Mouse (Mus musculus) intestine, postnatal 0 days (tissue): Measurements from ENCODE around the gene Tigd4. TPM values are rescaled to one million over a fixed set of nuclear protein-coding genes. Genes with fewer than 3 reads are reported as not detected.

Source experiments
- ATAC-seq: fragments of 200-750 bp; cut with Nextera tagmentation; 2 replicates; pipeline ENCODE4 v1.8.0; 2017; ENCODE audit warnings: mild to moderate bottlenecking, moderate TSS enrichment, moderate library complexity
- H3K27ac ChIP-seq: fragments of 300-500 bp; sonication (generic); 2 replicates; pipeline ENCODE4 v1.5.1; 2014; ENCODE audit warnings: mild to moderate bottlenecking, low read depth, low read length, moderate library complexity
- H3K27me3 ChIP-seq: fragments of 300-500 bp; sonication (generic); replicated peaks from 2 replicates; pipeline ENCODE4 v1.6.1; 2014; ENCODE audit warnings: low read length, mixed read lengths; ENCODE audit not compliant: control insufficient read depth, insufficient read depth
- H3K36me3 ChIP-seq: fragments of 300-500 bp; sonication (generic); 2 replicates; pipeline ENCODE4 v1.6.1; 2014; ENCODE audit warnings: mild to moderate bottlenecking, moderate library complexity; ENCODE audit not compliant: control insufficient read depth, insufficient read depth
- H3K4me1 ChIP-seq: fragments of 300-500 bp; sonication (generic); replicated peaks from 2 replicates; pipeline ENCODE4 v1.6.1; 2014; ENCODE audit warnings: antibody characterized with exemption, low read length, mixed read lengths; ENCODE audit not compliant: control insufficient read depth, insufficient read depth
- H3K4me2 ChIP-seq: fragments of 300-500 bp; sonication (generic); replicated peaks from 2 replicates; pipeline ENCODE4 v1.6.1; 2014; ENCODE audit warnings: low read depth, mild to moderate bottlenecking, moderate library complexity
- H3K4me3 ChIP-seq: fragments of 300-500 bp; sonication (generic); 2 replicates; pipeline ENCODE4 v1.5.1; 2014; ENCODE audit warnings: low read depth, low read length
- H3K9ac ChIP-seq: fragments of 300-500 bp; sonication (generic); 2 replicates; pipeline ENCODE4 v1.6.1; 2014; ENCODE audit warnings: mild to moderate bottlenecking, low read depth, low read length
- H3K9me3 ChIP-seq: fragments of 300-500 bp; sonication (generic); 2 replicates; pipeline ENCODE4 v1.6.1; 2016; ENCODE audit warnings: mixed run types; ENCODE audit not compliant: control insufficient read depth
- CTCF ChIP-seq: sonication (generic); IDR thresholded peaks from 2 replicates; pipeline ENCODE4 v1.5.1; 2016; ENCODE audit warnings: low read depth, mild to moderate bottlenecking, control low read depth, antibody characterized with exemption, moderate library complexity
- WGBS: fragments of 180-500 bp; shearing (Covaris S2); extraction: QIAGEN DNeasy Blood & Tissue Kit; methylation state at CpG from one replicate; pipeline ENCODE4 v1.1.7; 2014; 5-methylcytosine and 5-hydroxymethylcytosine counted together
- polyA plus RNA-seq: library from polyadenylated mRNA; unstranded; fragments of >200 nt; fragmentation: Nextera tagmentation; extraction: Ambion mirVana; gene quantifications from 2 replicates; pipeline ENCODE4 v1.2.1, GENCODE M21; 2015

Tigd4 gene
- polyA plus RNA-seq, 1 experiment from 2014 or later: not detected

- no peak for TF ChIP-seq CTCF
- H3K27ac ChIP-seq: no peak overlapping the region
- whole genome bisulfite sequencing: 89% methylated on average over 7 of the region's 7 CpGs
- no peaks in the 10 kb centered on the region for H3K36me3 ChIP-seq
- H3K4me3 ChIP-seq: no peak overlapping the region
- no peaks in the 10 kb centered on the region for H3K27me3 ChIP-seq
- H3K4me1 ChIP-seq: no peaks in the 10 kb centered on the region
- H3K9me3 ChIP-seq: no peaks in the 10 kb centered on the region
- no peak overlapping the region for H3K4me2 ChIP-seq
- H3K9ac ChIP-seq: no peak overlapping the region
- no peak for ATAC-seq
These were observed 25.7 kb downstream of the Tigd4 start for GRCm38 (mm10) chr3:84619056-84619455.

DNA sequence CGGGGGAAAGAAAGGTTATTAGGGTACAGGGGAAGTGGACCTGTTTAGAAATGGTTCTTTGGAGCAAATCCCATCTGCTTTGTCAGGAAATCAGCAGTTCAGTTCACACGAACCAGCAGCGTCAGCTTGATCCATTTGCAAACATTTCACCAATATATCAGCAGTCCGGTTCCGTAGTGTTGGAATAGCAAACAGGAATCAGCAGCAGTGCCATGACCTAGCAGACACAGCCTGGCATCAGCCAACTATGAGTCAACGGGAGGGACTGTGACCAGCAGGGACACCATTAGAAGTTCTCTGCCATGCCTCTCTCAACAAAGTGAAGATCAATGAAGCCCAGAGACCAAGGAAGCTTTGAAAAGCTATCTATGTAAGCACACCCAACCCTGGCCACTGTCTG lies 26.4 kb downstream of the Tigd4 start:
- Histone ChIP-seq H3K9me3 (no peaks in the 10 kb centered on the region), H3K27ac (no peak overlapping the region), H3K9ac (no peak overlapping the region), H3K4me1 (no peaks in the 10 kb centered on the region), H3K4me3 (no peak overlapping the region), H3K27me3 (no peaks in the 10 kb centered on the region), H3K4me2 (no peak overlapping the region), H3K36me3 (no peaks in the 10 kb centered on the region)
- no peak for TF ChIP-seq CTCF
- no peak for ATAC-seq
- 90% methylated on average over 6 of the region's 6 CpGs for WGBS

DNA sequence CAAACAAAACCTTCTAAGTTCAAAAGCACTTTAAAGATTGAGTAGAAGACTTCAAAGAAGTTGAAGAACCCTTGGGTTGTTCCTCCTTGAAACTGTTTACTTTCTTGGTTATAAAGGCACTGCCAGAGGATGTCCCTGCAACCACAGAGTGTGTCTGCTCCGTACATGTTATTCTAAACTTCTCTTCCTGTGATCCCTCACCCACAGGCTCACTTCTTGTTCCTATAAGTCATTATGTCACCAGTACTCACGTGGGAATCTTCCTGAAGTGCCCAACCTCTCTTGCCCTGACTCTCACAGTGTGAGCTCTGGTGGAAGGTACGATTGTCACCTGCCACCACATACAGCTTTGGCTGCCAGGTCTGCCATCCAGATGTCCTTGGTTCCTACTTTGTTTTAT lies 28.7 kb downstream of the Tigd4 start:
- Histone ChIP-seq H3K9me3 (no peaks in the 10 kb centered on the region), H3K9ac (no peak overlapping the region), H3K27ac (no peak overlapping the region), H3K27me3 (no peaks in the 10 kb centered on the region), H3K4me1 (no peaks in the 10 kb centered on the region), H3K4me2 (no peak overlapping the region), H3K4me3 (no peak overlapping the region), H3K36me3 (no peaks in the 10 kb centered on the region)
- TF ChIP-seq CTCF: no peak
- 29% methylated on average over 3 of the region's 3 CpGs for WGBS
- no peak for ATAC-seq

DNA sequence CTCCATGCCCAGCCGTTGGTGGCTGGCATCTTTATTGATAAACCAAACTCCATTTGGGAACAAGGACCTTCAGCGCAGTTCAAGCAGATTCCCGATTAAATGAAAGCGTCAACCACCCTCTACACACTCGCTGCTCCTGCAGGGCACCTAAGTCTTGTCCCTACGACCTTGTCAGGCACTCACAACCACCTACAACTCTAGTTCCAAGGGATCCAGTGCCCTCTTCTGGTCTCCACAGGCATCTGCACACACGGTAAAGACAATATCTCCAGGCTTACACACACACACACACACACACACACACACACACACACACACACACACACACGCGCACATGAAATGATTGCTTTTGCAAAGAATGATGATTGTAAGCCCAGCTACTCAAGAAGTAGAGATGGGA lies 38.2 kb downstream of the Tigd4 start:
- Histone ChIP-seq H3K9me3 (no peaks in the 10 kb centered on the region), H3K27me3 (no peaks in the 10 kb centered on the region), H3K4me3 (no peak overlapping the region), H3K4me2 (no peak overlapping the region), H3K9ac (no peak overlapping the region), H3K4me1 (no peaks in the 10 kb centered on the region), H3K36me3 (no peaks in the 10 kb centered on the region), H3K27ac (no peak overlapping the region)
- no peak for ATAC-seq
- 94% methylated on average over 9 of the region's 9 CpGs for WGBS
- TF ChIP-seq CTCF: no peak

GRCm38 (mm10) chr3:84637095-84637494 lies 43.7 kb downstream of the Tigd4 start:
- no peaks in the 10 kb centered on the region for H3K27me3 ChIP-seq
- no peak overlapping the region for H3K9ac ChIP-seq
- 57% methylated on average over 6 of the region's 6 CpGs for WGBS
- H3K4me3 ChIP-seq: no peak overlapping the region
- H3K27ac ChIP-seq: peak overlapping the region; percentile 71; the same call in 1 of the 2 replicates
- no peaks in the 10 kb centered on the region for H3K36me3 ChIP-seq
- TF ChIP-seq CTCF: no peak
- H3K4me2 ChIP-seq: no peak overlapping the region
- no peak for ATAC-seq
- H3K4me1 ChIP-seq: 0 out of 2 replicates have a peak, but pooled peaks cover 6% of the 10 kb centered on the region
- no peaks in the 10 kb centered on the region for H3K9me3 ChIP-seq

DNA sequence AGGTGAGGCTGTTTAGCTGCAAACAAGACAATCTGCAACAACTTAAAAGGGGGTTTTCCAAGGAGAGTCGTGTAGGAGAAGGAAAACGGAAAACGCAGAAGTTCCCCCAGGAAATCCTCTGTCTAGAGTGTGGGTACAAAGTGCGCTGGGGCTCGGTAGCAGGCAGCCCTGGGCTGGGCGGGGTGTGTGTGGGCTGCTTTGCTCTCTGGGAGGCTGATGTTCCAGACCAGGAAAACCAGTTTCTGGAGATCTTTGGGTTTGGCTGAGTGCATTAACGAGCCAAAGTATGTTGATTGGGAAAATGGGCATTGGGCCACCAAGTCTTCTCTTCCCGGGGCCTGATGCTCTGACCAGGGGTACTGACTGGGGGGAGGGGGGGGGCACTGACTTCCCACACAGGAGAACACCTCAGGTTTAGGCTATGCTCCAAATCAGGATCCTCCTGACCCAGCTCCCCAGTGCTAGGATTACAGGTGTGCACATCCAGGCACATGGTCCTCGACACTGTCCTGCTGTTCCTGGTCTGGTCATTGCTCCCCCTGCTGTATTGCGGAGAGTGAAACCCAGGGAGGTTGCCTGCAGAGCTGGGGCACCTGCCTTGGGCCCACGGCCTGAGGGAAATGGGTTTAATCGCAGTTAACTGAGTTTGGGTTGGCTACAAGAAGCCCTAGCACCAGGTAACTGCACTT lies 44.7 kb downstream of the Tigd4 start:
- Histone ChIP-seq H3K9ac (no peak overlapping the region), H3K4me2 (peak overlapping the region; percentile 47), H3K27me3 (no peaks in the 10 kb centered on the region), H3K27ac (peak overlapping the region; percentile 71), H3K4me1 (0 out of 2 replicates have a peak, but pooled peaks cover 6% of the 10 kb centered on the region), H3K4me3 (no peak overlapping the region), H3K9me3 (no peaks in the 10 kb centered on the region), H3K36me3 (no peaks in the 10 kb centered on the region)
- ATAC-seq: peak; percentile 88
- 33% methylated on average over 12 of the region's 12 CpGs for WGBS
- TF ChIP-seq CTCF: peak; percentile 34; the same call in 1 of the 2 replicates
